Mouse (Mus musculus) C2C12 (cell line): ENCODE measurements around the gene Sult2a6. TPM values are rescaled to one million over a fixed set of nuclear protein-coding genes. Genes with fewer than 3 reads are reported as not detected.

ENCODE experiments used
- H3K27me3 ChIP-seq: one replicate; pipeline ENCODE4 v1.6.1; 2011; ENCODE audit not compliant: control insufficient read depth, insufficient read depth, insufficient read length
- H3K36me3 ChIP-seq: one replicate; pipeline ENCODE4 v1.6.1; 2011; ENCODE audit not compliant: control insufficient read depth, insufficient read depth
- H3K4me3 ChIP-seq: one replicate; pipeline ENCODE4 v1.5.1; 2011; ENCODE audit warnings: mild to moderate bottlenecking, control low read depth; ENCODE audit not compliant: poor library complexity, insufficient read depth, severe bottlenecking
- H3K79me2 ChIP-seq: one replicate; pipeline ENCODE4 v1.6.1; 2011; ENCODE audit not compliant: control insufficient read depth, insufficient read depth
- H3K79me3 ChIP-seq: one replicate; pipeline ENCODE4 v1.6.1; 2011; ENCODE audit warnings: low read depth, control low read depth
- H3ac ChIP-seq: one replicate; pipeline ENCODE3; 2011; ENCODE audit warnings: low read depth; ENCODE audit not compliant: control insufficient read depth, insufficient read length
- CEBPB ChIP-seq: IDR thresholded peaks from one replicate; pipeline ENCODE4 v1.6.1; 2011; ENCODE audit warnings: low read depth, mild to moderate bottlenecking, control low read depth, moderate library complexity
- CTCF ChIP-seq: IDR thresholded peaks from one replicate; pipeline ENCODE4 v1.5.1; 2011; ENCODE audit not compliant: control insufficient read depth, insufficient read depth, insufficient read length
- FOSL1 ChIP-seq: IDR thresholded peaks from one replicate; pipeline ENCODE4 v1.8.0; 2011; ENCODE audit warnings: mild to moderate bottlenecking, low read length; ENCODE audit not compliant: poor library complexity, insufficient read depth, severe bottlenecking
- MAX ChIP-seq: IDR thresholded peaks from one replicate; pipeline ENCODE4 v1.6.1; 2011; ENCODE audit warnings: mild to moderate bottlenecking, control low read depth
- MYOD1 ChIP-seq: IDR thresholded peaks from one replicate; pipeline ENCODE4 v1.6.1; 2011; ENCODE audit warnings: low read depth; ENCODE audit not compliant: control insufficient read depth, insufficient read length
- MYOG ChIP-seq: IDR thresholded peaks from one replicate; pipeline ENCODE4 v1.6.1; 2011; ENCODE audit not compliant: control insufficient read depth, insufficient read length; ENCODE audit errors: extremely low read depth
- USF1 ChIP-seq: IDR thresholded peaks from one replicate; pipeline ENCODE4 v1.6.1; 2011; ENCODE audit warnings: low read depth, mild to moderate bottlenecking, control low read depth, moderate library complexity
- long read RNA-seq, 2 experiments: library from polyadenylated mRNA; unstranded; transcript quantifications; one replicate each; pipeline ENCODE4 v2.0.0; 2019 to 2020
- polyA plus RNA-seq: library from polyadenylated mRNA; unstranded; fragments of >200 nt; fragmentation: generic; extraction: Trizol; gene quantifications from one replicate; pipeline ENCODE4 v1.2.1, GENCODE M21; 2012; ENCODE audit warnings: missing spikeins

Sult2a6 gene
- polyA plus RNA-seq: not detected
- long read RNA-seq, experiment 1: 0 reads
- long read RNA-seq, experiment 2: 0 reads

GRCm38 (mm10) chr7:14254770-14255169, at the start of gene Sult2a6:
Sult2a6 (minus strand) TSS chr7:14254870.
- Histone ChIP-seq H3ac (no peak within 1 kb of the TSS), H3K4me3 (no peak within 1 kb of the TSS), H3K79me3 (no peaks in the 10 kb centered on the region), H3K79me2 (no peaks in the 10 kb centered on the region), H3K36me3 (no peaks in the 10 kb centered on the region), H3K27me3 (no peaks in the 10 kb centered on the region)
- no peak for TF ChIP-seq CTCF

GRCm38 (mm10) chr7:14215231-14215630, 39.4 kb downstream of the Sult2a6 start:
- H3K27me3 ChIP-seq: no peaks in the 10 kb centered on the region
- no peaks in the 10 kb centered on the region for H3K79me2 ChIP-seq
- H3K4me3 ChIP-seq: no peak overlapping the region
- no peaks in the 10 kb centered on the region for H3K36me3 ChIP-seq
- TF ChIP-seq CEBPB (no peak), USF1 (no peak), CTCF (no peak), FOSL1 (no peak), MYOG (no peak), MAX (no peak), MYOD1 (no peak)
- H3K79me3 ChIP-seq: no peaks in the 10 kb centered on the region
- no peak overlapping the region for H3ac ChIP-seq

GRCm38 (mm10) chr7:14203417-14203816, 51.3 kb downstream of the Sult2a6 start:
- Histone ChIP-seq H3K27me3 (no peaks in the 10 kb centered on the region), H3K36me3 (no peaks in the 10 kb centered on the region), H3K79me2 (no peaks in the 10 kb centered on the region), H3ac (no peak overlapping the region), H3K79me3 (no peaks in the 10 kb centered on the region), H3K4me3 (no peak overlapping the region)
- no peak for TF ChIP-seq MAX
- TF ChIP-seq FOSL1: no peak
- no peak for TF ChIP-seq CEBPB
- TF ChIP-seq USF1: no peak
- no peak for TF ChIP-seq MYOG
- TF ChIP-seq MYOD1: no peak
- no peak for TF ChIP-seq CTCF

GRCm38 (mm10) chr7:14202487-14202886, 52.2 kb downstream of the Sult2a6 start:
- H3K36me3 ChIP-seq: no peaks in the 10 kb centered on the region

More at GRCm38 (mm10) chr7:14202487-14202886, 52.2 kb downstream of the Sult2a6 start:
- H3K27me3 ChIP-seq: no peaks in the 10 kb centered on the region
- H3ac ChIP-seq: no peak overlapping the region
- no peaks in the 10 kb centered on the region for H3K79me3 ChIP-seq
- no peak overlapping the region for H3K4me3 ChIP-seq
- no peaks in the 10 kb centered on the region for H3K79me2 ChIP-seq
- TF ChIP-seq USF1: no peak
- TF ChIP-seq CEBPB: no peak
- TF ChIP-seq MAX: no peak
- no peak for TF ChIP-seq MYOG
- TF ChIP-seq CTCF: no peak
- TF ChIP-seq FOSL1: no peak
- no peak for TF ChIP-seq MYOD1

Other genes with a start within 250 kb of the Sult2a6 start
- not detected for gene Sult2a3, start 131.8 kb downstream of the Sult2a6 start, polyA plus RNA-seq
- gene Obox8, start 78.7 kb upstream of the Sult2a6 start, polyA plus RNA-seq: not detected
- gene Sult2a8, start 191.9 kb upstream of the Sult2a6 start, polyA plus RNA-seq: not detected
- gene Sult2a7, start 239.4 kb upstream of the Sult2a6 start, polyA plus RNA-seq: not detected